Mouse (Mus musculus): ENCODE measurements around the gene Lyzl4. TPM values are rescaled to one million over a fixed set of nuclear protein-coding genes. Genes with fewer than 3 reads are reported as not detected.

Gene Lyzl4
- polyA plus RNA-seq, 1 experiment = 1.6 TPM

GRCm38 (mm10) chr9:121635835-121636576 is 5.9 kb downstream of the Lyzl4 start:
- Histone ChIP-seq H3K4me3 (ENCODE audit: insufficient read depth, low read length) (no peak overlapping the region), H3K27ac (ENCODE audit: insufficient read depth, low read length) (no peak overlapping the region), H3K4me1 (ENCODE audit: control insufficient read depth, insufficient read depth, low read length) (peaks cover 11% of the 10 kb centered on the region)
- TF ChIP-seq CTCF (IDR thresholded peaks at IDR 0.05; ENCODE audit: extremely low read depth, insufficient read depth, low read length) (no peak), POLR2A (IDR thresholded peaks at IDR 0.05; ENCODE audit: extremely low read depth, insufficient read depth, low read length) (no peak)

- TF ChIP-seq POLR2A (IDR thresholded peaks at IDR 0.05; ENCODE audit: extremely low read depth, insufficient read depth, low read length) (no peak), CTCF (IDR thresholded peaks at IDR 0.05; ENCODE audit: extremely low read depth, insufficient read depth, low read length) (no peak)
- Histone ChIP-seq H3K4me1 (ENCODE audit: control insufficient read depth, insufficient read depth, low read length) (peaks cover 9% of the 10 kb centered on the region; the same call in 1 of the 2 replicates), H3K27ac (ENCODE audit: insufficient read depth, low read length) (no peak overlapping the region), H3K4me3 (ENCODE audit: insufficient read depth, low read length) (no peak overlapping the region)
Measured at GRCm38 (mm10) chr9:121633306-121633705, 8.6 kb downstream of the Lyzl4 start.

- no peak overlapping the region for H3K27ac ChIP-seq (ENCODE audit: insufficient read depth, low read length)
- H3K4me1 ChIP-seq (ENCODE audit: control insufficient read depth, insufficient read depth, low read length) = peaks cover 9% of the 10 kb centered on the region; the same call in 1 of the 2 replicates
- TF ChIP-seq CTCF (IDR thresholded peaks at IDR 0.05; ENCODE audit: extremely low read depth, insufficient read depth, low read length) = no peak
- TF ChIP-seq POLR2A (IDR thresholded peaks at IDR 0.05; ENCODE audit: extremely low read depth, insufficient read depth, low read length) = no peak
- no peak overlapping the region for H3K4me3 ChIP-seq (ENCODE audit: insufficient read depth, low read length)
Measured at GRCm38 (mm10) chr9:121632891-121633290, 9.0 kb downstream of the Lyzl4 start.

- Histone ChIP-seq H3K4me1 (ENCODE audit: control insufficient read depth, insufficient read depth, low read length) (peaks cover 9% of the 10 kb centered on the region; the same call in 1 of the 2 replicates), H3K4me3 (ENCODE audit: insufficient read depth, low read length) (no peak overlapping the region), H3K27ac (ENCODE audit: insufficient read depth, low read length) (no peak overlapping the region)
- TF ChIP-seq CTCF (IDR thresholded peaks at IDR 0.05; ENCODE audit: extremely low read depth, insufficient read depth, low read length) = no peak
- no peak for TF ChIP-seq POLR2A (IDR thresholded peaks at IDR 0.05; ENCODE audit: extremely low read depth, insufficient read depth, low read length)
Measured at GRCm38 (mm10) chr9:121631946-121632345, 9.9 kb downstream of the Lyzl4 start.

GRCm38 (mm10) chr9:121630627-121631026 is 11.3 kb downstream of the Lyzl4 start:
- Histone ChIP-seq H3K4me3 (ENCODE audit: insufficient read depth, low read length) (no peak overlapping the region), H3K4me1 (ENCODE audit: control insufficient read depth, insufficient read depth, low read length) (peaks cover 4% of the 10 kb centered on the region; the same call in 1 of the 2 replicates), H3K27ac (ENCODE audit: insufficient read depth, low read length) (no peak overlapping the region)
- TF ChIP-seq CTCF (IDR thresholded peaks at IDR 0.05; ENCODE audit: extremely low read depth, insufficient read depth, low read length) = no peak
- no peak for TF ChIP-seq POLR2A (IDR thresholded peaks at IDR 0.05; ENCODE audit: extremely low read depth, insufficient read depth, low read length)

GRCm38 (mm10) chr9:121624920-121625319 is 17.0 kb downstream of the Lyzl4 start:
- no peaks in the 10 kb centered on the region for H3K4me1 ChIP-seq (ENCODE audit: control insufficient read depth, insufficient read depth, low read length)
- no peak for TF ChIP-seq CTCF (IDR thresholded peaks at IDR 0.05; ENCODE audit: extremely low read depth, insufficient read depth, low read length)
- TF ChIP-seq POLR2A (IDR thresholded peaks at IDR 0.05; ENCODE audit: extremely low read depth, insufficient read depth, low read length) = no peak

GRCm38 (mm10) chr9:121623235-121623634 is 18.7 kb downstream of the Lyzl4 start:
- Histone ChIP-seq H3K4me3 (ENCODE audit: insufficient read depth, low read length) (no peak overlapping the region), H3K27ac (ENCODE audit: insufficient read depth, low read length) (no peak overlapping the region), H3K4me1 (ENCODE audit: control insufficient read depth, insufficient read depth, low read length) (no peaks in the 10 kb centered on the region)
- TF ChIP-seq POLR2A (IDR thresholded peaks at IDR 0.05; ENCODE audit: extremely low read depth, insufficient read depth, low read length) = no peak
- TF ChIP-seq CTCF (IDR thresholded peaks at IDR 0.05; ENCODE audit: extremely low read depth, insufficient read depth, low read length) = no peak

More at GRCm38 (mm10) chr9:121624920-121625319, 17.0 kb downstream of the Lyzl4 start:
- no peak overlapping the region for H3K27ac ChIP-seq (ENCODE audit: insufficient read depth, low read length)
- H3K4me3 ChIP-seq (ENCODE audit: insufficient read depth, low read length) = no peak overlapping the region

GRCm38 (mm10) chr9:121619441-121619840 is 22.5 kb downstream of the Lyzl4 start:
- no peak for TF ChIP-seq POLR2A (IDR thresholded peaks at IDR 0.05; ENCODE audit: extremely low read depth, insufficient read depth, low read length)
- TF ChIP-seq CTCF (IDR thresholded peaks at IDR 0.05; ENCODE audit: extremely low read depth, insufficient read depth, low read length) = no peak
- H3K4me1 ChIP-seq (ENCODE audit: control insufficient read depth, insufficient read depth, low read length) = no peaks in the 10 kb centered on the region

GRCm38 (mm10) chr9:121616471-121616870 is 25.4 kb downstream of the Lyzl4 start:
- Histone ChIP-seq H3K4me3 (ENCODE audit: insufficient read depth, low read length) (no peak overlapping the region), H3K27ac (ENCODE audit: insufficient read depth, low read length) (no peak overlapping the region), H3K4me1 (ENCODE audit: control insufficient read depth, insufficient read depth, low read length) (no peaks in the 10 kb centered on the region)
- TF ChIP-seq POLR2A (IDR thresholded peaks at IDR 0.05; ENCODE audit: extremely low read depth, insufficient read depth, low read length) (no peak), CTCF (IDR thresholded peaks at IDR 0.05; ENCODE audit: extremely low read depth, insufficient read depth, low read length) (no peak)

More at GRCm38 (mm10) chr9:121619441-121619840, 22.5 kb downstream of the Lyzl4 start:
- Histone ChIP-seq H3K27ac (ENCODE audit: insufficient read depth, low read length) (no peak overlapping the region), H3K4me3 (ENCODE audit: insufficient read depth, low read length) (no peak overlapping the region)

GRCm38 (mm10) chr9:121614241-121614757 is 27.6 kb downstream of the Lyzl4 start:
- TF ChIP-seq POLR2A (IDR thresholded peaks at IDR 0.05; ENCODE audit: extremely low read depth, insufficient read depth, low read length) (no peak), CTCF (IDR thresholded peaks at IDR 0.05; ENCODE audit: extremely low read depth, insufficient read depth, low read length) (no peak)
- H3K4me1 ChIP-seq (ENCODE audit: control insufficient read depth, insufficient read depth, low read length) = no peaks in the 10 kb centered on the region
- no peak overlapping the region for H3K27ac ChIP-seq (ENCODE audit: insufficient read depth, low read length)
- H3K4me3 ChIP-seq (ENCODE audit: insufficient read depth, low read length) = no peak overlapping the region
